Mouse (Mus musculus) c-Kit-positive CD71-negative TER-119-negative erythroid progenitor cells, embryonic 14.5 days (primary cell): ENCODE data around the gene Tarbp2.
A peak's percentile ranks its signal among the peaks of the same experiment; 100 is the strongest.

Experiments
- DNase-seq: peaks from one replicate; pipeline ENCODE4 v3.0.0-alpha.2; 2013; ENCODE audit warnings: low read depth

Gene Tarbp2

GRCm38 (mm10) chr15:102505770-102506463, 12.1 kb upstream of the Tarbp2 start:
- DNase-seq = no peak

GRCm38 (mm10) chr15:102506464-102506830, 11.5 kb upstream of the Tarbp2 start:
- no peak for DNase-seq

GRCm38 (mm10) chr15:102506864-102507263, 11.1 kb upstream of the Tarbp2 start:
- no peak for DNase-seq

- no peak for DNase-seq
Observed at GRCm38 (mm10) chr15:102507561-102507960, 10.4 kb upstream of the Tarbp2 start.

- no peak for DNase-seq
Observed at GRCm38 (mm10) chr15:102508336-102508735, 9.7 kb upstream of the Tarbp2 start.

GRCm38 (mm10) chr15:102510110-102510509, 7.9 kb upstream of the Tarbp2 start:
- no peak for DNase-seq

- peak; percentile 73 for DNase-seq
Observed at GRCm38 (mm10) chr15:102510590-102511284, 7.3 kb upstream of the Tarbp2 start.

GRCm38 (mm10) chr15:102511285-102511833, 6.6 kb upstream of the Tarbp2 start:
- DNase-seq = no peak

- DNase-seq = no peak
Observed at GRCm38 (mm10) chr15:102512010-102512409, 6.0 kb upstream of the Tarbp2 start.

- DNase-seq = no peak
Observed at GRCm38 (mm10) chr15:102512471-102512870, 5.5 kb upstream of the Tarbp2 start.

GRCm38 (mm10) chr15:102513004-102513403, 5.0 kb upstream of the Tarbp2 start:
- no peak for DNase-seq

- no peak for DNase-seq
Observed at GRCm38 (mm10) chr15:102515261-102515660, 2.7 kb upstream of the Tarbp2 start.

GRCm38 (mm10) chr15:102515791-102516190, 2.2 kb upstream of the Tarbp2 start:
- DNase-seq = no peak

GRCm38 (mm10) chr15:102516293-102516692, 1.7 kb upstream of the Tarbp2 start:
- no peak for DNase-seq

- DNase-seq = no peak
Observed at GRCm38 (mm10) chr15:102516728-102517404, 1.1 kb upstream of the Tarbp2 start, which contains the start of gene Map3k12. Gene Map3k12, minus strand, starts transcription at chr15:102517064.

- DNase-seq = no peak
Observed at GRCm38 (mm10) chr15:102517631-102517975, 389 bp upstream of the Tarbp2 start.

GRCm38 (mm10) chr15:102518859-102519201, 838 bp downstream of the Tarbp2 start:
- DNase-seq = no peak

GRCm38 (mm10) chr15:102519211-102520141, 1.5 kb downstream of the Tarbp2 start:
- no peak for DNase-seq

GRCm38 (mm10) chr15:102520416-102520815, 2.4 kb downstream of the Tarbp2 start:
- DNase-seq = no peak

- no peak for DNase-seq
Observed at GRCm38 (mm10) chr15:102521480-102521879, 3.5 kb downstream of the Tarbp2 start.

GRCm38 (mm10) chr15:102524892-102525485, 7.0 kb downstream of the Tarbp2 start, which contains the start of gene Npff:
Gene Npff, minus strand, starts transcription at chr15:102524942.
- peak; percentile 75 for DNase-seq
